8 mouse cellular contexts compared by ENCODE assay signal in the genomic region with DNA sequence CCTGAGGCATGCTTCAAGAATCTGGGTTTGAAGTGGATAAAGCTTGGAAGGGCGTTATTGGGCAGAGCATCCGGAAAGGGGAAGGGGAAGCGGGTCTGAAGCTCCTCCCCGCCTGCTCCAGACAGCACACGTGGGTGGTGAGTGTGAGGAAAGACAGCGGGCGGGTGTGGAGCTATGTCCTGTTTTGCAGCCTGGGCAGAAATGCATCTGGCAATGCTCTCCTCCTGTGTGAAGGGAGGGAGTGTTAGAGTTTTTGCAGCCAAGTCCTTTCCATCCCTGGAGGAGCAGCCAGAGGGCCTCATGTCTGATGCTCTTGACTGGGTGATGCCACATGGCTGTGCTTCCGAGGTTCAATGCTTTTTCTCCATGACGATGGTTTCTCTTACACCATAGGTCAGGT.
DNase-seq lines count a peak whose midpoint lies in the region.

No protein-coding gene starts in this region.

- peak; percentile 21 for DNase-seq in adrenal gland, postnatal 14 days
- no peak for DNase-seq in adrenal gland, adult 8-10 months
- peak; percentile 68 for DNase-seq in 3134 (ENCODE audit: extremely low read depth, insufficient read length, low spot score)
- DNase-seq in heart, adult 18-20 months = peak; percentile 60 to 83
- DNase-seq in left cerebral cortex, postnatal 36 days (ENCODE audit: low spot score in 2 of 2) = peak; percentile 29 to 32
- peak; percentile 11 for DNase-seq in right cerebral cortex, postnatal 14 days
- DNase-seq in retina, embryonic 14.5 days (ENCODE audit: low spot score) = no peak
- DNase-seq in natural killer cell, adult 2 months (ENCODE audit: low spot score in 2 of 2) = no peak

- intact Hi-C loops in left cerebral cortex, postnatal 36 days (cut with DNase I) = no loop called here

Comparison
In these comparisons a context has a peak if more than half of its experiments do, and no peak if none do; other contexts are left out.
1. DNase-seq: peak in adrenal gland, postnatal 14 days (single experiment), 3134 (single experiment), heart, adult 18-20 months (2 of 2), left cerebral cortex, postnatal 36 days (2 of 2) and right cerebral cortex, postnatal 14 days (single experiment); none in adrenal gland, adult 8-10 months (single experiment), retina, embryonic 14.5 days (single experiment) and natural killer cell, adult 2 months (0 of 2).